Mouse (Mus musculus) testis, adult 2 months (tissue): ENCODE measurements at regions not wholly inside any gene's neighbourhood (a gene's known extent, or its start where the extent isn't known, plus 50 kb on each side); places are given as distances from the start of the nearest gene placed in this dataset.

ENCODE experiments used
- H3K27ac ChIP-seq: fragments of 200-500 bp; 2 replicates; pipeline ENCODE4 v1.5.1; 2012; ENCODE audit warnings: low read depth, low read length; ENCODE audit not compliant: control insufficient read depth, insufficient read depth
- H3K27me3 ChIP-seq: fragments of 200-500 bp; 2 replicates; pipeline ENCODE4 v1.6.1; 2012; ENCODE audit warnings: mild to moderate bottlenecking, low read length, moderate library complexity; ENCODE audit not compliant: control insufficient read depth, insufficient read depth
- H3K36me3 ChIP-seq: fragments of 200-500 bp; 2 replicates; pipeline ENCODE4 v1.6.1; 2012; ENCODE audit warnings: mild to moderate bottlenecking, low read length; ENCODE audit not compliant: control insufficient read depth, insufficient read depth
- H3K4me1 ChIP-seq: fragments of 200-500 bp; 2 replicates; pipeline ENCODE4 v1.6.1; 2012; ENCODE audit warnings: low read length; ENCODE audit not compliant: control insufficient read depth, insufficient read depth
- H3K4me3 ChIP-seq: fragments of 200-500 bp; 2 replicates; pipeline ENCODE4 v1.5.1; 2012; ENCODE audit warnings: low read depth, mild to moderate bottlenecking, low read length, moderate library complexity, mixed read lengths; ENCODE audit not compliant: control insufficient read depth
- CTCF ChIP-seq: fragments of 200-500 bp; IDR thresholded peaks from 2 replicates; pipeline ENCODE4 v1.5.1; 2012; ENCODE audit warnings: low read depth, mild to moderate bottlenecking, inconsistent platforms, low read length, moderate library complexity; ENCODE audit not compliant: control insufficient read depth, insufficient read depth, insufficient replicate concordance
- POLR2A ChIP-seq: fragments of 200-500 bp; IDR thresholded peaks from 2 replicates; pipeline ENCODE4 v1.6.1; 2012; ENCODE audit warnings: low read depth, mild to moderate bottlenecking, inconsistent platforms, low read length, moderate library complexity; ENCODE audit not compliant: control insufficient read depth

DNA sequence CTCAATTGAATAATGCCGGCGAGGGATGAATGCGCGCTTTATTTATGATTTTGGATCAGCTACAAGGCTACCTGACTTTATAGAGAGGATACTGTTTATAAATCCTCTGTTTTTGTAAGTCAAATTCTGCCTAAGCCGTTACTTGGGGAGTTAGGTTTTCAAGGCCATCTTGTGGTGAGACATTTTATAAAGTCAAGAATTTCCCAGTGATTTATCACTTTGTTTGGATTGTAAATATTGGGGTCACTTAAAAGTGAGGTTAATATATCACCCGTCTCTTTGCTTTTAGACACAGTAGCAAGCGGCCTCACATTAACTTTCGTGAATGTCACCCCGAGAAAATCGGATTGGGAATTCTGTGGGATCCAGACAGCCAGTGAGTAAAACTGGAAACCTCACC lies 84.9 kb upstream of the Map4k3 start:
- H3K27me3 ChIP-seq = no peaks in the 10 kb centered on the region
- TF ChIP-seq POLR2A = no peak
- no peak for TF ChIP-seq CTCF
- no peaks in the 10 kb centered on the region for H3K36me3 ChIP-seq
- no peak overlapping the region for H3K4me3 ChIP-seq
- H3K4me1 ChIP-seq = peaks cover under 1% of the 10 kb centered on the region
- H3K27ac ChIP-seq = no peak overlapping the region

DNA sequence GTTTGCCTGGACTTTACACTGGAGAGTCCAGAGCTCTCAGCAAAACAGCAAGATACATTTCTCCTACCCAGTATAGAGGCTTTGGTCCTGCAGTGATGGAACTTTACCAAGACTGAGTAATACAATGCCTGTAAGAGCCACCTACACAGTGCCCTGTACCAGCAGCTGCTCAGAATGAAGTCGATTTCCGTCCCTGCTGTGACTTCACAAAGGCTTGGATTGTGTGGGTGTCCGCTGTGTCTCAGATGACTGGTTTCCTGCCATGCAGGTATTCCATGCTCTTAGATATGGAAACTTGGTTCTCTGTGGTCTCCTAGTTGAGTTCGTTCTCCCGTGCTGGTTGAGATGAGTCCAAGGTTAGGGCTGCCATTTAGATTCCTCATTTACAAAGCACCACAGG lies 81.0 kb upstream of the Map4k3 start:
- no peak overlapping the region for H3K4me3 ChIP-seq
- no peak overlapping the region for H3K27ac ChIP-seq
- no peak for TF ChIP-seq POLR2A
- TF ChIP-seq CTCF = no peak

DNA sequence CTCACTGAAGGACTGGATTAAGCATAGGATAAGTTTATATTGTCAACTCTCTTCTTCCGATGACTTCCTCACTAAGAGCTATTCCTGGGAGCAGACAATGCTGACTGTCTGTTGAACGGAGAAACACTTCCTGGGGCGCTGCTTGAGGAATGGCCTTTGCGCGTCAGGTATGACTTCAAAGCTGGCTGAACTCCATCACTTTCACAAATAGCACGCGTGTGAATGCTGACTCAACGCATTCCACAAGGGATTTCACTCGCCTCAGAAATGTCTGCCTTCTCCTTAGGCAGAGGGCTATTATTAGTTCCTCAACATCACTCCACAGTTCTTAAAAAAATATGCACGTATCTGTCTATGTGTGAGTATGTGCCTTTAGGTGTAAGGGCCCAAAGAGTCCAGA lies 79.8 kb upstream of the Map4k3 start:
- no peaks in the 10 kb centered on the region for H3K36me3 ChIP-seq
- H3K27me3 ChIP-seq = no peaks in the 10 kb centered on the region
- no peaks in the 10 kb centered on the region for H3K4me1 ChIP-seq
- H3K4me3 ChIP-seq = no peak overlapping the region
- H3K27ac ChIP-seq = no peak overlapping the region
- TF ChIP-seq POLR2A (no peak), CTCF (no peak)

More for the DNA sequence above, 81.0 kb upstream of the Map4k3 start:
- Histone ChIP-seq H3K27me3 (no peaks in the 10 kb centered on the region), H3K36me3 (no peaks in the 10 kb centered on the region), H3K4me1 (no peaks in the 10 kb centered on the region)

DNA sequence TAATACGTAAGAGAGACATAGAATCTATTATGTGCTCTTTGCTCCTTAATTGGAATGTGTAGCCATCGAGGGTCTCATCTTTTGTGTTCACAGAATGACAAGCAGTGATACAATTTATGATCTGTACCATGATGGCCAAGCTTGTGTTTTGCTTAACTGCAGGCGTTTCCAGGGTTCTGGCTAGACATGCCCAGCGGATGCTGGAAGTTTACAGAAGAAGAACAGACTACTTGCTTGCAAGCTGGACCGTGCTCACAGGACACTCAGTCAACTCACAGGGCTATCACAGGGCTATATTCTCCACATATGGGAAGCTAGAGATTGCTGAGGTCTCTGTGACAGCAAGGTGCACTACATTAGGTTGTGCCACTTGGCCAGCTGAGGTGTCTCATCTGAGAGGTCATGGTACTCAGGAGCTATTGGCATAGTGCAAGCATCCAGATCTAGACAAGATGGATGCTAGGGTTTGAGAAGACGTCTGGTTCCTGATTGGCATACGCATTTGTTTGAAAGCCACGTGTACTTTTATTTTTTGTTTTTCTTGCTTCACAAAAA lies 75.2 kb upstream of the Map4k3 start:
- no peak for TF ChIP-seq CTCF
- no peak for TF ChIP-seq POLR2A
- Histone ChIP-seq H3K36me3 (no peaks in the 10 kb centered on the region), H3K27ac (no peak overlapping the region), H3K4me1 (peaks cover 14% of the 10 kb centered on the region), H3K27me3 (no peaks in the 10 kb centered on the region), H3K4me3 (no peak overlapping the region)

DNA sequence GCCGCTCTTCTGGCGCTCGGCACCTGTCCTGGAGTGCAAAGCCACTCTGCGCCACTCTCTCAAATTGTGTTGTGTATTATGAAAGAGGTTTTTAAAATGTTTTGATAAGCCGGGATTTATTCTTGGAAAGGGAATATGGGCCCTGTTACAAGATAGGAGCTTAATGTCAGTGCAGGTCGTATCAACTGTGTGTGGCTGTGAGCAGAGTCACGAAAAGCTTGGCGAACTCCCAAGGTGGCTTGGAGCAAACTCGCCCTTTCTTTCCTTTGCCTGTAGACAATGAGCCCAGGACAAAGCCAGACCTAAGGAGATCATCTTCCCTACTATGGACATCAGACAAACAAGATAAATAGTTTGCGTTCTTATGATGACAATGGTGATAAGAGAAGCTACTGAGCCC lies 74.3 kb upstream of the Map4k3 start:
- H3K4me1 ChIP-seq = peaks cover 14% of the 10 kb centered on the region
- no peak overlapping the region for H3K27ac ChIP-seq
- H3K27me3 ChIP-seq = no peaks in the 10 kb centered on the region
- H3K4me3 ChIP-seq = no peak overlapping the region
- no peaks in the 10 kb centered on the region for H3K36me3 ChIP-seq
- no peak for TF ChIP-seq POLR2A
- TF ChIP-seq CTCF = no peak

DNA sequence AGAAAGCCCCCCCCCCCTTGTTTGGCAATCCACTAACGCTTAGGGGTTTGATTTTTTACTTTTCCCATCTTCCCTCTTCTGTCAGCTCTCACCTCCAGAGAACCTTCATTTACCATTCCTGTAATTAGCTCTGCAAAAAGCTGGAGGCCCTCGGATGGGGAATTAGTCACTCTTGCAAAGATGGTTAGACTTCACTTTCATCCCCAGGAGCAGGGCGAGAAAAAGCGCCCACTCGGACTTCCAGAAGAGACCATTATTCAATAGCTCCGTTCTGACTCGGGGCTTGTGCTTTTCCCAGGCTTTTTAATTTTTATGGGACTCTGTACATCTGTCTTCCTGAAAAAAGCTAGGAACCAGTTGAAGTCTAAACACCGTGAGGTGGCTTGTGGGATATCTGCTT lies 73.7 kb upstream of the Map4k3 start:
- Histone ChIP-seq H3K4me3 (no peak overlapping the region; the same call in 1 of the 2 replicates), H3K36me3 (no peaks in the 10 kb centered on the region), H3K27ac (peak overlapping the region; percentile 66), H3K27me3 (no peaks in the 10 kb centered on the region), H3K4me1 (peaks cover 14% of the 10 kb centered on the region)
- TF ChIP-seq CTCF = no peak
- no peak for TF ChIP-seq POLR2A

DNA sequence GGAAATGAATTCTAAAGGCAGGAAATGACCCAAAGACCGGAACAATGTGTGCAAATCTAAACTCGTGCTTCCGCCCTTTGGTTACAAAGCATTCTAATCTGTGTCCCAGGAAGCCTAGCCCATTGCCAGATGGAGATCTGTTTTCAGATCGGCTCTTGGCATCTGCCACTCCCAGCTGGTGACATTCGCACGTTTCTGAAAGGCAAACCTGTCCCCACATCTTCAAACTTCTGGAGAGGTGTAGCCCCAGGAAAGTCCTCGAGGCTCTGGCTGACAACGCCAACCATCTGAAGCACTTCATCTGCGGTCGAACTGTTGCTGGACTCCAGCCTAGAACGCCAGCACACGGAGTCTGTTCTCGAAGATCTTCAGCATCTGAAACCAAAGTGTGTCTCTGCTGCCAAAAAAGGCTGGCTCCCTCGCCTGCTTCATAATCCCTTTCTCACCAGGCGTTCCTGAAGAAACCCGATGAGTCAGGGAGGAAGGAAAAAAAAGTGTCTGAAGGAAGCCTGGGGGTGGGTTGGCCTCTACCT lies 73.2 kb upstream of the Map4k3 start:
- H3K4me1 ChIP-seq = peaks cover 14% of the 10 kb centered on the region
- peak overlapping the region; percentile 86 for H3K27ac ChIP-seq
- peak overlapping the region; percentile 50 for H3K4me3 ChIP-seq
- H3K36me3 ChIP-seq = no peaks in the 10 kb centered on the region
- TF ChIP-seq CTCF (no peak), POLR2A (no peak)
- no peaks in the 10 kb centered on the region for H3K27me3 ChIP-seq
